Mouse (Mus musculus): Measurements from ENCODE around the gene Met.

GRCm38 (mm10) chr6:17466526-17466925 lies 2.9 kb downstream of the Met start:
- TF ChIP-seq ZC3H11A (IDR thresholded peaks at IDR 0.05; ENCODE audit: borderline replicate concordance, low read depth, low read length) (no peak), ZNF384 (IDR thresholded peaks at IDR 0.05; ENCODE audit: low read depth, low read length) (no peak)

Data from ES-E14 (cell line).